Mouse (Mus musculus): ENCODE data around the gene Lrwd1. TPM values are rescaled to one million over a fixed set of nuclear protein-coding genes. Genes with fewer than 3 reads are reported as not detected.

Lrwd1 gene
- polyA plus RNA-seq, 1 experiment, result 54.5 TPM

DNA sequence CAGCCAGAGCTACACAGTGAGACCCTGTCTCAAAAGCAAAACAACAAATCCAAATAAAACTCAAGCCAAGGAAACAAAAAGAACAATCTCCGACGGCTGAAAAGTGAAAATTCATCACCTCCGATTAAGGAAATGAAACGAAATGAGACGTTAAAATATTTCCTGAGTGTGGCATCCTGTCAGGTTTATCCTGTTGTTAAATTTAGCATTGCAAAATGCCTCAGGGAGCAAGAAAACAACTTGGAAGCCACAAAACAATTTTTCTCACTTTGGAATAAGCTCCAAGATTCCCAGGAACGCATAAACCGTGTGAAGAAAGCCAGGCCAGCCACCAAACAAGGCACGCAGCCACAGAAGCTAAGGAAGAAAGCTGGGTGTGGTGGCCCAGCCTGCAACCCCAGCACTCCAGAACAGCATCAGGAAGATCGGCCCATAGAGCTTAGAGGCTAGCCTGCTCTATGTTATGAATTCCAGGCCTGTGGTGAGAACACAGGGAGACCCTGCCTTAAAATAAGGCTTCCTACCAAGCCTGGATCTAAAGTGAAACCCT is 58.8 kb downstream of the Lrwd1 start:
- Histone ChIP-seq H3K9me3 (peaks cover 2% of the 10 kb centered on the region), H3K36me3 (replicated peaks; ENCODE audit: low read length) (no peaks in the 10 kb centered on the region), H3K4me1 (peaks cover 35% of the 10 kb centered on the region), H3K27me3 (replicated peaks) (peaks cover 38% of the 10 kb centered on the region), H3K4me3 (replicated peaks) (peak overlapping the region; percentile 10)
- TF ChIP-seq GATA1 (IDR thresholded peaks at IDR 0.05; ENCODE audit: borderline replicate concordance, low read length), result no peak
- no peak for TF ChIP-seq FLI1 (IDR thresholded peaks at IDR 0.05; ENCODE audit: low read length)

DNA sequence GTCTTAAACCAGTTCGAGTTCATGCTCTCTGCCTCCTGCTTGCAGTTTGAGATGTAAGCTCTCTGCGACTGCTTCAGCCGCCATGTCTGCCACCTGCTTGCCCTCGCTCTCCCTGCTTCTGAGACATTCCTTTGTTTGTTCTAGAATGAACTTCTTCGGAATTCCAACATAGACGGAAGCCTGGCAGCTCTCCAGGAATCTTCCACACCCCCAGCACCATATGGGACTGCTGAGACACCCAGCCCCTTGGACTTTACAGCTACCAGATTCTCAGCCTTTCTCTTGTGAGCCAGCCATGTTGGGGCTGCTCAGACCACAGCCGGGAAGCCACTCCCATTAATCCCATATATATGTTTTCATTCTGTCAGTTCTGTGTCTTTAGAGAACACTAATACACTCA is 59.6 kb downstream of the Lrwd1 start:
- H3K36me3 ChIP-seq (replicated peaks; ENCODE audit: low read length), result no peaks in the 10 kb centered on the region
- peaks cover 4% of the 10 kb centered on the region for H3K9me3 ChIP-seq
- TF ChIP-seq FLI1 (IDR thresholded peaks at IDR 0.05; ENCODE audit: low read length), result no peak
- TF ChIP-seq GATA1 (IDR thresholded peaks at IDR 0.05; ENCODE audit: borderline replicate concordance, low read length), result no peak
- peaks cover 44% of the 10 kb centered on the region for H3K27me3 ChIP-seq (replicated peaks)
- H3K4me1 ChIP-seq, result peaks cover 36% of the 10 kb centered on the region
- H3K4me3 ChIP-seq (replicated peaks), result no peak overlapping the region

DNA sequence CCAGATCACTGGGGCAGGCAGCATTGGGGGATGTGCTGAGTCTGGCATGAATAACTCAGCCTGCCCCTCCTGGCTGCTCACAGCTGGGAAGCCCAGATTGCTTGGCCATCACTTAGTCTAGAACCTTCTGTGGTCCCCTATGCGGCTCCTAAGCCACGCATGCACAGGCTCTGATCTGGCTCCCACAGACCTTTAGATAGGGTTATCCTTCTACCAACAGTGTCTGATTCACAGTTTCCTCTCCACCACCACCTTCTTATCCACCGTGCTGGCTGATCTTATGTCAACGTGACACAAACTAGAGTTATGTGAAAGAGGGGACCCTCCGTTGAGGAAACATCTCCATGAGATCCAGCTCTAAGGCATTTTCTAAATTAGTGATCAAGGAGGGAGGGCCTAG is 60.8 kb downstream of the Lrwd1 start:
- no peaks in the 10 kb centered on the region for H3K36me3 ChIP-seq (replicated peaks; ENCODE audit: low read length)
- TF ChIP-seq GATA1 (IDR thresholded peaks at IDR 0.05; ENCODE audit: borderline replicate concordance, low read length) (no peak), FLI1 (IDR thresholded peaks at IDR 0.05; ENCODE audit: low read length) (no peak)
- H3K4me1 ChIP-seq, result peaks cover 40% of the 10 kb centered on the region
- no peak overlapping the region for H3K4me3 ChIP-seq (replicated peaks)
- H3K27me3 ChIP-seq (replicated peaks), result peaks cover 49% of the 10 kb centered on the region
- peaks cover 4% of the 10 kb centered on the region for H3K9me3 ChIP-seq

DNA sequence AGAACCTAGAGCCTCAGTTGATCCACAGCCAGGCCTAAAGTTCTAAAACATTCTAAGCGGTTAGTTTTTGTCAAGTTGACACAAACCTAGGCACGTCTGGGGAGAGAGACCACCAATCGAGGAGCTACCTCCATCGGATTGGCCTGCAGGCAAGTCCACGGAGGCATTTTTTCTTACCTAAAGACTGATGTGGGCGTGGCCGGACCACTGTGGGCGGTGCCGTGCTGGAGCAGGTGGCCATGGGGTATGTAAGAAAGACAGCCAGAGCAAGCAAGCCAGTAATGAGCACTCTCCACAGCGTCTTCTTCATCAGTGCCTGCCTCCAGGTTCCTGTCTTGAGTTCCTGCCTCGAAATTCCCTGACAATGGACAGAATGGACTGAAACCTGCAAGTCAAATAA is 62.3 kb downstream of the Lrwd1 start:
- H3K9me3 ChIP-seq, result peaks cover 4% of the 10 kb centered on the region
- peaks cover 54% of the 10 kb centered on the region for H3K4me1 ChIP-seq
- no peak for TF ChIP-seq GATA1 (IDR thresholded peaks at IDR 0.05; ENCODE audit: borderline replicate concordance, low read length)
- TF ChIP-seq FLI1 (IDR thresholded peaks at IDR 0.05; ENCODE audit: low read length), result no peak
- H3K4me3 ChIP-seq (replicated peaks), result no peak overlapping the region
- no peaks in the 10 kb centered on the region for H3K36me3 ChIP-seq (replicated peaks; ENCODE audit: low read length)
- peaks cover 45% of the 10 kb centered on the region for H3K27me3 ChIP-seq (replicated peaks)

DNA sequence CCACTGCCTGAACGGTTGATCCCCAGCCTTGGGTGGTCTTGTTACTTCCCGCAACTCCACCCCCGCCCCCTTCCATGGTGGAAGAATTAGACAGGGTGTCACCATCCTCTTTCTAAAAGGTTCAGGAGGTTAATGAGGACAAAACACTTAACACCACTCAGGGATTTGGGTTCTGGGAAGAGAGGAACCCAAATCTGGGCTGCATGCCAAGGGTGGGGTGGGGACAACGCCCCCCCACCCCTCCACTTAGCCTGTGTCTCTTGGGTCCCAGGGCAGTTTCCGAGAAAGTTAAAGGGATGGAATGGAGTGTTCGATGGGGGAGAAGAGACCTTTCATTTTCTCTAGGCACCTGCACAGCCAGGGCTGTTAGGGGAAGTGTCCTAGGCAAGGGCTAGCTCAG is 62.8 kb downstream of the Lrwd1 start:
- Histone ChIP-seq H3K9me3 (peaks cover 4% of the 10 kb centered on the region), H3K4me1 (peaks cover 50% of the 10 kb centered on the region), H3K4me3 (replicated peaks) (no peak overlapping the region), H3K36me3 (replicated peaks; ENCODE audit: low read length) (no peaks in the 10 kb centered on the region), H3K27me3 (replicated peaks) (peaks cover 48% of the 10 kb centered on the region)
- TF ChIP-seq GATA1 (IDR thresholded peaks at IDR 0.05; ENCODE audit: borderline replicate concordance, low read length) (no peak), FLI1 (IDR thresholded peaks at IDR 0.05; ENCODE audit: low read length) (no peak)

Other genes with a start within 250 kb of the Lrwd1 start
- 0.79 TPM in 1 of 2 replicates, not detected in the other for gene Hspb1, start 248.2 kb downstream of the Lrwd1 start, polyA plus RNA-seq (2012; ENCODE audit: insufficient read depth, low replicate concordance)
- gene Ywhag, start 201.5 kb downstream of the Lrwd1 start, polyA plus RNA-seq (2012; ENCODE audit: insufficient read depth, low replicate concordance), result 121 and 148 TPM in 2 replicates
- gene Ssc4d, start 161.5 kb downstream of the Lrwd1 start, polyA plus RNA-seq (2012; ENCODE audit: insufficient read depth, low replicate concordance), result 5.0 and 13.7 TPM in 2 replicates
- gene Zp3, start 156.0 kb downstream of the Lrwd1 start, polyA plus RNA-seq (2012; ENCODE audit: insufficient read depth, low replicate concordance), result not detected in 2 replicates
- 23.7 and 30.1 TPM in 2 replicates for gene Dtx2, start 141.3 kb downstream of the Lrwd1 start, polyA plus RNA-seq (2012; ENCODE audit: insufficient read depth, low replicate concordance)
- gene Upk3b, start 97.6 kb downstream of the Lrwd1 start, polyA plus RNA-seq (2012; ENCODE audit: insufficient read depth, low replicate concordance), result 0.06 TPM in 1 of 2 replicates, not detected in the other
- gene Upk3bl, start 81.6 kb downstream of the Lrwd1 start, polyA plus RNA-seq (2012; ENCODE audit: insufficient read depth, low replicate concordance), result not detected in 2 replicates
- gene Rasa4, start 52.2 kb downstream of the Lrwd1 start, polyA plus RNA-seq (2012; ENCODE audit: insufficient read depth, low replicate concordance), result 4.4 and 18.1 TPM in 2 replicates
- gene Polr2j, start 19.4 kb downstream of the Lrwd1 start, polyA plus RNA-seq (2012; ENCODE audit: insufficient read depth, low replicate concordance), result 14.7 and 91.2 TPM in 2 replicates
- 37.3 and 77.1 TPM in 2 replicates for gene Alkbh4, start 72 bp upstream of the Lrwd1 start, polyA plus RNA-seq (2012; ENCODE audit: insufficient read depth, low replicate concordance)
- gene Orai2, start 34.6 kb upstream of the Lrwd1 start, polyA plus RNA-seq (2012; ENCODE audit: insufficient read depth, low replicate concordance), result 23.2 and 25.7 TPM in 2 replicates
- gene Prkrip1, start 62.9 kb upstream of the Lrwd1 start, polyA plus RNA-seq (2012; ENCODE audit: insufficient read depth, low replicate concordance), result 19.4 and 67.8 TPM in 2 replicates
- 10.7 and 17.8 TPM in 2 replicates for gene Sh2b2, start 110.5 kb upstream of the Lrwd1 start, polyA plus RNA-seq (2012; ENCODE audit: insufficient read depth, low replicate concordance)